ENCODE assay signal across 28 mouse cellular contexts in the genomic region with DNA sequence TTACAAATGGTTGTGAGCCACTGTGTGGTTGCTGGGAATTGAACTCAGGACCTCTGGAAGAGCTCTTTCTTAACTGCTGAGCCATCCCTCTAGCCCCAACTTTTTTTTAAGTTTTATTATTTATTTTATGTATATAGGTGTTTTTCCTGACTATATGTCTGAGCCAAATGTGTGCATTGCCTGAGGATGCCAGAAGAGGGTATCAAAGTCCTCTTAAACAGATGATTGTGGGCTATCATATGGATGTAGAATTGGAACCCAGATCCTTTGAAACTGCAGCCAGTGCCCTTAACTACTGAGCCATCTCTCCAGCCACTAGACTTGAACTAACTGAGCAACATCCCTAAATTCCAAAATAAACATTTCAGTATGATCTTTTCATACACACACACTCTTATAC. TPM values are rescaled to one million over a fixed set of nuclear protein-coding genes. Genes with fewer than 3 reads are reported as not detected.
DNase-seq lines count a peak whose midpoint lies in the region; ATAC-seq and TF ChIP-seq lines count a peak whose summit lies in the region.
"Had no signal": no experiment of that assay in that cellular context is flagged by ENCODE, and none has a peak within 500 bp of the region (broad histone marks: within the 10 kb centered on the region; RNA-seq: fewer than 3 reads in every experiment).

No protein-coding gene starts in this region.

- no peak overlapping the region for H3K27ac ChIP-seq in left cerebral cortex, adult 2 months
- H3K27ac ChIP-seq: embryonic facial prominence, embryonic 13.5 days; hindbrain, embryonic 13.5 days; liver, embryonic 12.5 days had no signal

- intact Hi-C loops in left cerebral cortex, adult 2 months (cut with DNase I), result no loop called here
- intact Hi-C loops in left cerebral cortex, postnatal 4 days (cut with DNase I), result no loop called here

- peak; percentile 8 for TF ChIP-seq CTCF in left cerebral cortex, adult 2 months (IDR thresholded peaks at IDR 0.05)
- peak; percentile 46 for TF ChIP-seq CTCF in E14TG2a.4 (conservative IDR thresholded peaks at IDR 0.05; ENCODE audit: low read length)

- no peaks in the 10 kb centered on the region for H3K9me3 ChIP-seq in E14TG2a.4 (ENCODE audit: low read length)
- H3K9me3 ChIP-seq: embryonic facial prominence, embryonic 13.5 days; heart, embryonic 12.5 days; hindbrain, embryonic 13.5 days; liver, embryonic 12.5 days; megakaryocyte, embryonic 14.5 days had no signal

- ATAC-seq in CD4-positive, CD25-positive, alpha-beta regulatory T cell, adult 4 months, result no peak
- ATAC-seq: forebrain, postnatal 0 days; intestine, embryonic 16.5 days; liver, embryonic 12.5 days; liver, postnatal 0 days had no signal

- no peak for DNase-seq in left cerebral cortex, adult 2 months (ENCODE audit: extremely low spot score in 1 of 2, low spot score in 2 of 2)
- no peak for DNase-seq in left cerebral cortex, postnatal 4 days
- peak; percentile 32 for DNase-seq in R1 (ENCODE audit: low read depth, low spot score)
- no peak for DNase-seq in adrenal gland, postnatal 4 days (ENCODE audit: low spot score in 2 of 2)
- DNase-seq in adrenal gland, adult 8-10 months, result no peak
- DNase-seq: adrenal gland, adult 2 months; cerebellum, adult 18-20 months; cerebellum, postnatal 10 days; forebrain, postnatal 0 days; gastrocnemius, postnatal 25 days; heart, adult 11 months; heart, postnatal 4 days; kidney, adult 9 months; kidney, postnatal 10 days; liver, postnatal 0 days; lung, postnatal 36 days; midbrain, embryonic 14.5 days; right cerebral cortex, postnatal 25 days; spleen, adult 18-20 months; thymus, postnatal 14 days had no signal

- H3K4me1 ChIP-seq in E14TG2a.4 (replicated peaks; ENCODE audit: low read depth, low read length), result peaks cover 2% of the 10 kb centered on the region; the same call in 1 of the 2 replicates
- H3K4me1 ChIP-seq: embryonic facial prominence, embryonic 13.5 days; heart, embryonic 12.5 days; hindbrain, embryonic 13.5 days; liver, embryonic 12.5 days; megakaryocyte, embryonic 14.5 days had no signal

- no peaks in the 10 kb centered on the region for H3K27me3 ChIP-seq in E14TG2a.4 (ENCODE audit: insufficient read depth, low read length)
- H3K27me3 ChIP-seq: embryonic facial prominence, embryonic 13.5 days; heart, embryonic 12.5 days; hindbrain, embryonic 13.5 days; liver, embryonic 12.5 days; megakaryocyte, embryonic 14.5 days had no signal

- no peak overlapping the region for H3K4me3 ChIP-seq in left cerebral cortex, adult 2 months
- no peak overlapping the region for H3K4me3 ChIP-seq in E14TG2a.4 (replicated peaks; ENCODE audit: low read length)
- H3K4me3 ChIP-seq: embryonic facial prominence, embryonic 13.5 days; heart, embryonic 12.5 days; hindbrain, embryonic 13.5 days; liver, embryonic 12.5 days; megakaryocyte, embryonic 14.5 days had no signal

- peaks cover 58% of the 10 kb centered on the region for H3K36me3 ChIP-seq in E14TG2a.4 (ENCODE audit: insufficient read depth, low read length)

RNA-seq across cellular contexts. Expression of gene Rad51, which starts 11.0 kb away (rescaled TPM):
- under 1 TPM; 0.82 to 0.97 TPM for total RNA-seq in left cerebral cortex, adult 2 months (2021)
- total RNA-seq in left cerebral cortex, postnatal 4 days (2021), result 1 to 10 TPM; 4.8 to 7.3 TPM
- total RNA-seq in adrenal gland, postnatal 4 days (2021), result 10 to 100 TPM; 13.5 to 17.3 TPM
- total RNA-seq in adrenal gland, adult 8-10 months (2022), result 1 to 10 TPM; 1.1 to 2.2 (median 1.7) TPM
- 1 to 10 TPM; 3.6 to 4.6 TPM for polyA plus RNA-seq in CD4-positive, CD25-positive, alpha-beta regulatory T cell, adult 4 months (2017; shearing (Covaris generic))

RNA-seq across cellular contexts. Expression of gene Knl1, which starts 54.6 kb away (rescaled TPM):
- under 1 TPM; 0.07 to 0.19 TPM for total RNA-seq in left cerebral cortex, adult 2 months (2021)
- total RNA-seq in left cerebral cortex, postnatal 4 days (2021), result 1 to 10 TPM; 3.3 to 3.4 TPM
- 10 to 100 TPM; 11.6 to 13.5 TPM for total RNA-seq in adrenal gland, postnatal 4 days (2021)
- 1 to 10 TPM in 2 of 4 experiments, under 1 TPM in 2; 0.46 to 1.0 (median 0.96) TPM for total RNA-seq in adrenal gland, adult 8-10 months (2022)
- polyA plus RNA-seq in CD4-positive, CD25-positive, alpha-beta regulatory T cell, adult 4 months (2017; shearing (Covaris generic)), result 10 to 100 TPM in 1 of 2 experiments, 1 to 10 TPM in 1; 3.5 to 13.5 TPM

RNA-seq across cellular contexts. Expression of gene Rmdn3, which starts 55.3 kb away (rescaled TPM):
- 10 to 100 TPM; 62.4 to 62.9 TPM for total RNA-seq in left cerebral cortex, adult 2 months (2021)
- total RNA-seq in left cerebral cortex, postnatal 4 days (2021), result 10 to 100 TPM; 38.4 to 44.5 TPM
- total RNA-seq in adrenal gland, postnatal 4 days (2021), result 10 to 100 TPM; 40.5 to 42.5 TPM
- 10 to 100 TPM; 47.8 to 60.9 (median 54.4) TPM for total RNA-seq in adrenal gland, adult 8-10 months (2022)
- 10 to 100 TPM; 15.9 to 20.8 TPM for polyA plus RNA-seq in CD4-positive, CD25-positive, alpha-beta regulatory T cell, adult 4 months (2017; shearing (Covaris generic))
